Mouse (Mus musculus): ENCODE data around the gene Shisa2.

DNA sequence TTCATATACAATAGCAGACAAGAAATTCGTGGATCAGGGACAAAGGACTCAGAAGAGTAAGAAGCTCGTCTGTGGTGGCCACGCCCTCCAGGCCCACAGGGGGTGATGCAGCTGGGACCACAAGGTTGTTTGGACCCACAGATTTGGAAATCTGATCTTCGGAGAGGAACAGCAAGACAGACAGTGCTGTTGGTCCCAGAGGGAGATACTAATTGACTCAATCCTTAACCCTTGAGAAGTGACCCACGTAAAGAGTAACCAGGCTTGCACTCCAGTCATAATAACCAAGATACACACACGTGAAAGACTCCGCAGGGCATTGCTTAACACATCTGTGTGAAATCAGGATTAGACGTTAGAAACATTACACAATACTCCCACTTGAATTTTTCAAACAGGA, 33.2 kb upstream of the Shisa2 start:
- TF ChIP-seq POLR2A (IDR thresholded peaks at IDR 0.05; ENCODE audit: borderline replicate concordance, insufficient read depth, low read length) (no peak), CTCF (IDR thresholded peaks at IDR 0.05; ENCODE audit: borderline replicate concordance, insufficient read depth, low read depth, low read length) (no peak)

Measured in cerebellum, adult 2 months (tissue).